ENCODE assay signal across 26 mouse cellular contexts in the genomic region with DNA sequence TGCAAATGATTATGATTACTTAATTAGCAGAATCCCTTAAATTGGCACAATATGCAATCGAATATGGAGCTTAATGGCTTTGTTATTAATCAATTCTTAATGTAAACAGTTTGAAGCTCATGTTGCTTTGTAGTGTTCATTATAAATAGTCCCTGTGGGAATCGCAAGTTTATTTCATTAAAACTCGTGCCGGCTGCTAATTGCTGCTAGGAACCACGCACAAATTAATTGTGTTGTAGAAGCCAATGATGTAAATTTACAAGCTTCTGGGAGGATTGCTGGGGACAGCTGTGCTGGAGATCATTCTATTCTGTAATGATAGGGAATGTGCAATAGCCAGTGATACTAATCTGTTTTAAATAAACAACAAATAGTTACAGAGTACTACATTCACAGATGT.
A peak's percentile ranks its signal among the peaks of the same experiment; 100 is the strongest.
DNase-seq lines count a peak whose midpoint lies in the region; ATAC-seq lines count a peak whose summit lies in the region.
"Had no signal": no experiment of that assay in that cellular context is flagged by ENCODE, and none has a peak within 500 bp of the region (broad histone marks: within the 10 kb centered on the region; RNA-seq: fewer than 3 reads in every experiment).

No protein-coding gene starts in this region.

- H3K27me3 ChIP-seq in hindbrain, embryonic 13.5 days, result no peaks in the 10 kb centered on the region
- no peaks in the 10 kb centered on the region for H3K27me3 ChIP-seq in hindbrain, embryonic 11.5 days (ENCODE audit: control insufficient read depth, insufficient read depth, low read length)
- H3K27me3 ChIP-seq in forebrain, embryonic 14.5 days (replicated peaks; ENCODE audit: control insufficient read depth, insufficient read depth, low read length), result no peaks in the 10 kb centered on the region
- H3K27me3 ChIP-seq in neural tube, embryonic 14.5 days (ENCODE audit: control insufficient read depth, insufficient read depth, low read length), result no peaks in the 10 kb centered on the region
- H3K27me3 ChIP-seq: embryonic facial prominence, embryonic 13.5 days; heart, embryonic 12.5 days; kidney, embryonic 15.5 days; limb, embryonic 13.5 days; liver, embryonic 12.5 days; midbrain, embryonic 13.5 days had no signal

- no peaks in the 10 kb centered on the region for H3K36me3 ChIP-seq in hindbrain, embryonic 13.5 days
- no peaks in the 10 kb centered on the region for H3K36me3 ChIP-seq in hindbrain, embryonic 11.5 days (ENCODE audit: control insufficient read depth, insufficient read depth, low read length)
- H3K36me3 ChIP-seq in forebrain, embryonic 14.5 days (ENCODE audit: control insufficient read depth, insufficient read depth, low read length), result no peaks in the 10 kb centered on the region
- H3K36me3 ChIP-seq in neural tube, embryonic 14.5 days (ENCODE audit: control insufficient read depth, insufficient read depth, low read length), result no peaks in the 10 kb centered on the region
- H3K36me3 ChIP-seq: embryonic facial prominence, embryonic 13.5 days; heart, embryonic 12.5 days; kidney, embryonic 15.5 days; limb, embryonic 13.5 days; liver, embryonic 12.5 days; midbrain, embryonic 13.5 days had no signal

- H3K9me3 ChIP-seq in hindbrain, embryonic 13.5 days, result no peaks in the 10 kb centered on the region
- no peaks in the 10 kb centered on the region for H3K9me3 ChIP-seq in hindbrain, embryonic 11.5 days (ENCODE audit: control insufficient read depth, low read length)
- H3K9me3 ChIP-seq in forebrain, embryonic 14.5 days (replicated peaks; ENCODE audit: control insufficient read depth, low read length), result no peaks in the 10 kb centered on the region
- no peaks in the 10 kb centered on the region for H3K9me3 ChIP-seq in neural tube, embryonic 14.5 days (ENCODE audit: control insufficient read depth, low read length)
- H3K9me3 ChIP-seq: embryonic facial prominence, embryonic 13.5 days; heart, embryonic 12.5 days; kidney, embryonic 15.5 days; limb, embryonic 13.5 days; liver, embryonic 12.5 days; midbrain, embryonic 13.5 days had no signal

- H3K4me1 ChIP-seq in hindbrain, embryonic 13.5 days (replicated peaks), result no peaks in the 10 kb centered on the region
- H3K4me1 ChIP-seq in hindbrain, embryonic 11.5 days (replicated peaks; ENCODE audit: control insufficient read depth, insufficient read depth, low read length), result no peaks in the 10 kb centered on the region
- no peaks in the 10 kb centered on the region for H3K4me1 ChIP-seq in forebrain, embryonic 14.5 days (ENCODE audit: control insufficient read depth, insufficient read depth, low read length)
- no peaks in the 10 kb centered on the region for H3K4me1 ChIP-seq in neural tube, embryonic 14.5 days (ENCODE audit: control insufficient read depth, insufficient read depth, low read length)
- H3K4me1 ChIP-seq: embryonic facial prominence, embryonic 13.5 days; heart, embryonic 12.5 days; kidney, embryonic 15.5 days; limb, embryonic 13.5 days; liver, embryonic 12.5 days; midbrain, embryonic 13.5 days had no signal

- no peak for DNase-seq in hindbrain, embryonic 11.5 days (ENCODE audit: low spot score)
- peak; percentile 64 for DNase-seq in forebrain, embryonic 14.5 days (ENCODE audit: low spot score)
- DNase-seq in forelimb bud, embryonic 11.5 days (ENCODE audit: low read depth, low spot score), result peak; percentile 2
- no peak for DNase-seq in heart, adult 18-20 months
- DNase-seq: adrenal gland, adult 8-10 months; cerebellum, adult 2 months; cerebellum, postnatal 25 days; gastrocnemius, postnatal 10 days; heart, postnatal 10 days; kidney, adult 11 months; kidney, postnatal 36 days; lung, adult 18-20 months; lung, postnatal 14 days; right cerebral cortex, adult 18-20 months; right cerebral cortex, postnatal 4 days; thymus, postnatal 14 days had no signal

- peak; percentile 80 for ATAC-seq in hindbrain, embryonic 13.5 days (ENCODE audit: low FRiP score)
- no peak for ATAC-seq in hindbrain, embryonic 11.5 days (ENCODE audit: low FRiP score)
- ATAC-seq in forebrain, embryonic 14.5 days, result peak; percentile 65
- peak; percentile 92 for ATAC-seq in neural tube, embryonic 14.5 days (ENCODE audit: low read depth)
- no peak for ATAC-seq in megakaryocyte progenitor cell, adult 5-6 weeks (replicated peaks; ENCODE audit: poor library complexity)
- ATAC-seq: liver, embryonic 12.5 days; midbrain, embryonic 13.5 days had no signal

- no peak overlapping the region for H3K27ac ChIP-seq in hindbrain, embryonic 13.5 days
- H3K27ac ChIP-seq in hindbrain, embryonic 11.5 days (ENCODE audit: low read depth, low read length), result no peak overlapping the region
- H3K27ac ChIP-seq in forebrain, embryonic 14.5 days (ENCODE audit: low read depth, low read length), result no peak overlapping the region
- H3K27ac ChIP-seq in neural tube, embryonic 14.5 days (ENCODE audit: low read depth, low read length), result no peak overlapping the region
- H3K27ac ChIP-seq: embryonic facial prominence, embryonic 13.5 days; kidney, embryonic 15.5 days; limb, embryonic 13.5 days; liver, embryonic 12.5 days; midbrain, embryonic 13.5 days had no signal

- H3K4me2 ChIP-seq in hindbrain, embryonic 13.5 days, result no peak overlapping the region
- H3K4me2 ChIP-seq in hindbrain, embryonic 11.5 days (replicated peaks; ENCODE audit: low read depth, low read length), result no peak overlapping the region
- H3K4me2 ChIP-seq in forebrain, embryonic 14.5 days (ENCODE audit: low read length), result no peak overlapping the region
- no peak overlapping the region for H3K4me2 ChIP-seq in neural tube, embryonic 14.5 days (ENCODE audit: low read depth, low read length)
- H3K4me2 ChIP-seq: embryonic facial prominence, embryonic 13.5 days; heart, embryonic 12.5 days; kidney, embryonic 15.5 days; limb, embryonic 13.5 days; liver, embryonic 12.5 days; midbrain, embryonic 13.5 days had no signal

- H3K4me3 ChIP-seq in hindbrain, embryonic 13.5 days, result no peak overlapping the region
- H3K4me3 ChIP-seq in hindbrain, embryonic 11.5 days (ENCODE audit: low read depth, low read length), result no peak overlapping the region
- H3K4me3 ChIP-seq in forebrain, embryonic 14.5 days (ENCODE audit: low read depth, low read length), result no peak overlapping the region
- no peak overlapping the region for H3K4me3 ChIP-seq in neural tube, embryonic 14.5 days (ENCODE audit: low read depth, low read length)
- H3K4me3 ChIP-seq: embryonic facial prominence, embryonic 13.5 days; heart, embryonic 12.5 days; kidney, embryonic 15.5 days; limb, embryonic 13.5 days; liver, embryonic 12.5 days; midbrain, embryonic 13.5 days; myocyte had no signal

- H3K9ac ChIP-seq in hindbrain, embryonic 13.5 days, result no peak overlapping the region
- no peak overlapping the region for H3K9ac ChIP-seq in hindbrain, embryonic 11.5 days (ENCODE audit: low read depth, low read length)
- H3K9ac ChIP-seq in forebrain, embryonic 14.5 days (ENCODE audit: low read length), result no peak overlapping the region
- H3K9ac ChIP-seq in neural tube, embryonic 14.5 days (replicated peaks; ENCODE audit: low read depth, low read length), result no peak overlapping the region
- H3K9ac ChIP-seq: embryonic facial prominence, embryonic 13.5 days; heart, embryonic 12.5 days; kidney, embryonic 15.5 days; limb, embryonic 13.5 days; liver, embryonic 12.5 days; midbrain, embryonic 13.5 days had no signal

- WGBS in hindbrain, embryonic 13.5 days, result 50% methylated on average over 5 of the region's 5 CpGs
- 75% methylated on average over 5 of the region's 5 CpGs for WGBS in hindbrain, embryonic 11.5 days
- WGBS in forebrain, embryonic 14.5 days, result 26% methylated on average over 5 of the region's 5 CpGs
- 38% methylated on average over 5 of the region's 5 CpGs for WGBS in neural tube, embryonic 14.5 days

Comparison
In these comparisons a context has a peak if more than half of its experiments do, and no peak if none do; other contexts are left out.
1. ATAC-seq: peak in hindbrain, embryonic 13.5 days (single experiment), forebrain, embryonic 14.5 days (single experiment) and neural tube, embryonic 14.5 days (single experiment); none in hindbrain, embryonic 11.5 days (single experiment) and megakaryocyte progenitor cell, adult 5-6 weeks (single experiment).
2. DNase-seq: peak in forebrain, embryonic 14.5 days (single experiment) and forelimb bud, embryonic 11.5 days (single experiment); none in hindbrain, embryonic 11.5 days (single experiment) and heart, adult 18-20 months (0 of 2).